Mouse (Mus musculus): ENCODE measurements around the gene Srp54a.

DNA sequence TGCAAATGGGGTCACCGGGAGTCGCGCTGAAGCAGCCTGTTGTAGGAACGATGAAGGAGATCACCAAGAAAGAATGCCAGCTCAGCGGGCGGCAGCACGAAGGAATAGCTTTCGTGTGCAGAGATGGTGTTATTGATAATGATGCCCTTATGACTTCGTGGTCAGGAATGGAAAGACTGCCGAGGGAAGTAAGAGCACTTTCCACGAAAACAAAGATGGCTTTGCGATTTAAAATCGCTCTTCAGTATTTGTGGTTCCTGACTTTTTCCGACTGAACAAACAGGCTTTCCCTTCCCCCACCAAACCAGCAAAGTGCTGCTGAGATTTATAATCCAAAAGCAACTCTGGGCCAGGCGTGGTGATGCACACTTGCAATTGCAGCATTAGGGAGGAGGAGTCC, 39.1 kb upstream of the Srp54a start:
- no peak for TF ChIP-seq SRF (IDR thresholded peaks at IDR 0.05; ENCODE audit: control insufficient read depth, insufficient read length, low read depth)
- no peak for TF ChIP-seq E2F4 (IDR thresholded peaks at IDR 0.05; ENCODE audit: insufficient read depth)
- TF ChIP-seq POLR2A (IDR thresholded peaks at IDR 0.05; ENCODE audit: insufficient read length, low read depth): no peak
- TF ChIP-seq MAX (IDR thresholded peaks at IDR 0.05; ENCODE audit: low read depth): no peak

Measured in myocyte (in vitro differentiated cells).